Mouse (Mus musculus): Measurements from ENCODE around the gene Tnnc1. TPM values are rescaled to one million over a fixed set of nuclear protein-coding genes. Genes with fewer than 3 reads are reported as not detected.

Gene Tnnc1
- polyA plus RNA-seq (2017; shearing (Covaris generic)) = not detected

GRCm38 (mm10) chr14:31208084-31208483, at the start of gene Tnnc1:
Gene Tnnc1, plus strand, starts transcription at chr14:31208312.
- ATAC-seq = no peak

- ATAC-seq = peak; percentile 71
These were observed 47.6 kb upstream of the Tnnc1 start for GRCm38 (mm10) chr14:31160196-31161150.

- ATAC-seq = no peak
These were observed 46.9 kb upstream of the Tnnc1 start for GRCm38 (mm10) chr14:31161191-31161590.

- ATAC-seq = no peak
These were observed 46.5 kb upstream of the Tnnc1 start for GRCm38 (mm10) chr14:31161638-31162037.

- no peak for ATAC-seq
These were observed 44.0 kb upstream of the Tnnc1 start for GRCm38 (mm10) chr14:31164067-31164466.

GRCm38 (mm10) chr14:31165010-31165409, 43.1 kb upstream of the Tnnc1 start:
- no peak for ATAC-seq

- ATAC-seq = no peak
These were observed 42.7 kb upstream of the Tnnc1 start for GRCm38 (mm10) chr14:31165458-31165857.

GRCm38 (mm10) chr14:31165991-31166630, 42.0 kb upstream of the Tnnc1 start:
- no peak for ATAC-seq

GRCm38 (mm10) chr14:31166827-31167226, 41.3 kb upstream of the Tnnc1 start:
- ATAC-seq = no peak

- no peak for ATAC-seq
These were observed 39.7 kb upstream of the Tnnc1 start, which contains the start of gene Stab1 for GRCm38 (mm10) chr14:31168425-31168824. Gene Stab1, minus strand, starts transcription at chr14:31168641.

- ATAC-seq = no peak
These were observed 38.6 kb upstream of the Tnnc1 start for GRCm38 (mm10) chr14:31169508-31169907.

GRCm38 (mm10) chr14:31170963-31171362, 37.1 kb upstream of the Tnnc1 start:
- no peak for ATAC-seq

- ATAC-seq = no peak
These were observed 36.7 kb upstream of the Tnnc1 start for GRCm38 (mm10) chr14:31171386-31171785.

- ATAC-seq = no peak
These were observed 36.3 kb upstream of the Tnnc1 start for GRCm38 (mm10) chr14:31171821-31172220.

GRCm38 (mm10) chr14:31172781-31173455, 35.2 kb upstream of the Tnnc1 start:
- ATAC-seq = no peak

GRCm38 (mm10) chr14:31173537-31173936, 34.6 kb upstream of the Tnnc1 start:
- ATAC-seq = no peak

- ATAC-seq = no peak
These were observed 30.8 kb upstream of the Tnnc1 start for GRCm38 (mm10) chr14:31177287-31177686.

- ATAC-seq = no peak
These were observed 30.4 kb upstream of the Tnnc1 start for GRCm38 (mm10) chr14:31177715-31178114.

GRCm38 (mm10) chr14:31179677-31180365, 28.3 kb upstream of the Tnnc1 start:
- ATAC-seq = no peak

GRCm38 (mm10) chr14:31181512-31181911, 26.6 kb upstream of the Tnnc1 start:
- ATAC-seq = no peak

- ATAC-seq = no peak
These were observed 25.3 kb upstream of the Tnnc1 start for GRCm38 (mm10) chr14:31182786-31183290.

- ATAC-seq = no peak
These were observed 24.6 kb upstream of the Tnnc1 start for GRCm38 (mm10) chr14:31183541-31183940.

Measured in activated CD4-positive, CD25-positive, alpha-beta regulatory T cell, adult 4 months (primary cell).